Mouse (Mus musculus) heart, postnatal 10 days (tissue): ENCODE measurements around the gene Sorcs2. TPM values are rescaled to one million over a fixed set of nuclear protein-coding genes. Genes with fewer than 3 reads are reported as not detected.

Source experiments
- DNase-seq, 2 experiments: peaks; one replicate each; pipeline ENCODE4 v3.0.0; 2021
- intact Hi-C: fragments of 180-260 bp; cut with DNase I; formaldehyde crosslinking; loops from one replicate; pipeline ENCODE4 v1.15.1; 2025
- total RNA-seq, 2 experiments: library from RNA; stranded (reverse); gene quantifications; 2 replicates each; pipeline ENCODE4 v1.2.3; 2021

Sorcs2 gene
- total RNA-seq, 2 experiments from 2014 or later = 12.2 to 12.5 TPM

GRCm38 (mm10) chr5:36191285-36191684 lies 206.7 kb downstream of the Sorcs2 start:
- intact Hi-C loops = no loop called here
- no peak for DNase-seq

GRCm38 (mm10) chr5:36188310-36188709 lies 209.6 kb downstream of the Sorcs2 start:
- intact Hi-C loops = no loop called here
- peak; percentile 58 to 62 for DNase-seq

- DNase-seq = no peak
- intact Hi-C loops = no loop called here
These were observed 211.5 kb downstream of the Sorcs2 start for GRCm38 (mm10) chr5:36186294-36187053.

GRCm38 (mm10) chr5:36182326-36182725 lies 215.6 kb downstream of the Sorcs2 start:
- intact Hi-C loops = no loop called here
- DNase-seq = no peak

- DNase-seq = no peak
- intact Hi-C loops = no loop called here
These were observed 218.2 kb downstream of the Sorcs2 start for GRCm38 (mm10) chr5:36179708-36180107.

- no peak for DNase-seq
- intact Hi-C loops = no loop called here
These were observed 219.2 kb downstream of the Sorcs2 start for GRCm38 (mm10) chr5:36178785-36179184.

GRCm38 (mm10) chr5:36178215-36178614 lies 219.7 kb downstream of the Sorcs2 start:
- DNase-seq = no peak
- intact Hi-C loops = no loop called here

GRCm38 (mm10) chr5:36176873-36177272 lies 221.1 kb downstream of the Sorcs2 start:
- intact Hi-C loops = no loop called here
- DNase-seq = no peak

- intact Hi-C loops = no loop called here
- DNase-seq = peak; percentile 15 to 23
These were observed 221.5 kb downstream of the Sorcs2 start for GRCm38 (mm10) chr5:36176409-36176808.

- intact Hi-C loops = no loop called here
- DNase-seq = no peak
These were observed 223.3 kb downstream of the Sorcs2 start for GRCm38 (mm10) chr5:36174569-36175115.

GRCm38 (mm10) chr5:36168963-36169650 lies 228.8 kb downstream of the Sorcs2 start:
- peak; percentile 71 to 78 for DNase-seq
- intact Hi-C loops = no loop called here

GRCm38 (mm10) chr5:36166346-36167013 lies 231.5 kb downstream of the Sorcs2 start:
- DNase-seq = no peak
- intact Hi-C loops = no loop called here

GRCm38 (mm10) chr5:36165424-36166302 lies 232.3 kb downstream of the Sorcs2 start:
- intact Hi-C loops = no loop called here

GRCm38 (mm10) chr5:36154879-36155485 lies 243.0 kb downstream of the Sorcs2 start:
- no peak for DNase-seq
- intact Hi-C loops = no loop called here

More at GRCm38 (mm10) chr5:36165424-36166302, 232.3 kb downstream of the Sorcs2 start:
- DNase-seq = no peak

GRCm38 (mm10) chr5:36153261-36153660 lies 244.7 kb downstream of the Sorcs2 start:
- intact Hi-C loops = no loop called here
- no peak for DNase-seq

- intact Hi-C loops = no loop called here
- DNase-seq = no peak
These were observed 246.9 kb downstream of the Sorcs2 start for GRCm38 (mm10) chr5:36151086-36151485.

GRCm38 (mm10) chr5:36149098-36149497 lies 248.8 kb downstream of the Sorcs2 start:
- DNase-seq = no peak
- intact Hi-C loops = no loop called here

GRCm38 (mm10) chr5:36146589-36146988 lies 251.3 kb downstream of the Sorcs2 start:
- intact Hi-C loops = no loop called here
- no peak for DNase-seq

- intact Hi-C loops = loop anchor here (5.0 kb wide), 1 partner anchor 78 kb away; no protein-coding TSS in a partner anchor
- DNase-seq = no peak
These were observed 253.4 kb downstream of the Sorcs2 start for GRCm38 (mm10) chr5:36144560-36144959.
